Mouse (Mus musculus): ENCODE results near the gene Slc29a1. TPM values are rescaled to one million over a fixed set of nuclear protein-coding genes. Genes with fewer than 3 reads are reported as not detected.

Gene Slc29a1
- polyA plus RNA-seq, 2 experiments: 103 to 122 TPM

DNA sequence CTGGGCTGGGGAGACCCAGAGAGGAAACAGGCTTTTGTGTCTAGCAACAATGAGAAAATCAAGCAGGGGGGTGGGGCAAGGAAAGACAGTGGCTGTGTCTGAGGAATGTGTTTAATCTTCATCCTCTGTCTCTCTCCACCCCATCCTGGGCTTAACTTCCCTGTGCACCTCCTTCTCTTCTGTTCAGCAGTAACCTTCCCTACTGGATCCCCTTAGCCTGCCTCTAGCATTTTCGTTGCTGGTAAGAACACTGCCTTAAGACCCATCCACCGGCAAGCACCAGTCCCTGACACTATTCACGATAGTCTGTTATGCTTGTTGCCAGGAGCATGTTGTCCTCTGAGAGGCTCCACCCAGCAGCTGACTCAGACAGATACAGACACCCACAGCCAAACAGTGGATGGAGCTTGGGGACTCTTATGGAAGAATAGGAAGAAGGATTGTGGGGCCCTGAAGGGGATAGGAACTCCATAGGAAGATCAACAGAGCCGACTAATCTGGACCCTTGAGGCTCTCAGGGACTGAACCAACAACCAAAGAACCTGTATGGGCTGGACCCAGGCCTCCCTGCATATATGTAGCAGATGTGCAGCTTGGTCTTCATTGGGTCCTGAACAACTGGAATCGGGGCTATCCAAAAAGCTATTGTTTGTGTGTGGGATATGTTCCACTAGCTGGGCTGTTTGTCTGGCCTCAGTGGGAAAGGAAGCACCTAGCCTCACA lies 10.9 kb upstream of the Slc29a1 start:
- H3K4me3 ChIP-seq (replicated peaks; ENCODE audit: low read length): no peak overlapping the region
- WGBS: 45% methylated on average over 5 of the region's 5 CpGs
- no peaks in the 10 kb centered on the region for H3K4me1 ChIP-seq (ENCODE audit: control insufficient read depth, insufficient read depth, low read length)
- H3K9me3 ChIP-seq (ENCODE audit: control insufficient read depth, low read length): 0 out of 2 replicates have a peak, but pooled peaks cover 3% of the 10 kb centered on the region
- ATAC-seq (ENCODE audit: low FRiP score, low read depth): no peak
- H3K9ac ChIP-seq (ENCODE audit: low read depth, low read length, severe bottlenecking): no peak overlapping the region
- H3K4me2 ChIP-seq (replicated peaks; ENCODE audit: low read depth, low read length, severe bottlenecking): no peak overlapping the region
- no peak for DNase-seq (ENCODE audit: low spot score)
- no peak overlapping the region for H3K27ac ChIP-seq (replicated peaks; ENCODE audit: low read depth, low read length)
- no peaks in the 10 kb centered on the region for H3K27me3 ChIP-seq (ENCODE audit: control insufficient read depth, insufficient read depth, low read length)
- H3K36me3 ChIP-seq (ENCODE audit: control insufficient read depth, insufficient read depth, low read length): no peaks in the 10 kb centered on the region
- TF ChIP-seq POLR2A (IDR thresholded peaks at IDR 0.05; ENCODE audit: borderline replicate concordance, extremely low read depth, insufficient read depth, insufficient read length): no peak

DNA sequence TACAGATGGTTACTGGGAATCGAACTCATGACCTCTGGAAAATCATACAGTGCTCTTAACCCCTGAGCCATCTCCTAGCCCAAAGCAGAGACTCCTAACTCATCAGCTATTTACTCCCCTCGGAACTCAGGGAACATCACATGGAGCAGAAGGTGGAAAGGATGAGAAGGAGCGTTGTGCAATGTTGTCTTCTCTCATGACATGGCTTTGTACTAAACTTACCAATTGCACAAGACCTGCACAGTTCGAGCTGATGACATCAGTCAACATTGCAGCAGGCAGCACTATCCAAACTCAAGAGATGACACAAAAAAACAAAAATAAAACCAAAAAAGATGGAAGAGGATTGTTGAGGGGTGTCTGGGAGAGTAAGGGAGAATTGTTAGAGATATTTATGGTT lies 9.0 kb upstream of the Slc29a1 start:
- no peak for ATAC-seq (ENCODE audit: low FRiP score, low read depth)
- H3K36me3 ChIP-seq (ENCODE audit: control insufficient read depth, insufficient read depth, low read length): no peaks in the 10 kb centered on the region
- no peak overlapping the region for H3K27ac ChIP-seq (replicated peaks; ENCODE audit: low read depth, low read length)
- H3K9me3 ChIP-seq (ENCODE audit: control insufficient read depth, low read length): 0 out of 2 replicates have a peak, but pooled peaks cover 3% of the 10 kb centered on the region
- no peak overlapping the region for H3K4me3 ChIP-seq (replicated peaks; ENCODE audit: low read length)
- DNase-seq (ENCODE audit: low spot score): no peak
- no peaks in the 10 kb centered on the region for H3K4me1 ChIP-seq (ENCODE audit: control insufficient read depth, insufficient read depth, low read length)
- no peak overlapping the region for H3K4me2 ChIP-seq (replicated peaks; ENCODE audit: low read depth, low read length, severe bottlenecking)
- TF ChIP-seq POLR2A (IDR thresholded peaks at IDR 0.05; ENCODE audit: borderline replicate concordance, extremely low read depth, insufficient read depth, insufficient read length): no peak
- WGBS: 90% methylated on average over 4 of the region's 4 CpGs
- H3K27me3 ChIP-seq (ENCODE audit: control insufficient read depth, insufficient read depth, low read length): no peaks in the 10 kb centered on the region
- H3K9ac ChIP-seq (ENCODE audit: low read depth, low read length, severe bottlenecking): no peak overlapping the region

DNA sequence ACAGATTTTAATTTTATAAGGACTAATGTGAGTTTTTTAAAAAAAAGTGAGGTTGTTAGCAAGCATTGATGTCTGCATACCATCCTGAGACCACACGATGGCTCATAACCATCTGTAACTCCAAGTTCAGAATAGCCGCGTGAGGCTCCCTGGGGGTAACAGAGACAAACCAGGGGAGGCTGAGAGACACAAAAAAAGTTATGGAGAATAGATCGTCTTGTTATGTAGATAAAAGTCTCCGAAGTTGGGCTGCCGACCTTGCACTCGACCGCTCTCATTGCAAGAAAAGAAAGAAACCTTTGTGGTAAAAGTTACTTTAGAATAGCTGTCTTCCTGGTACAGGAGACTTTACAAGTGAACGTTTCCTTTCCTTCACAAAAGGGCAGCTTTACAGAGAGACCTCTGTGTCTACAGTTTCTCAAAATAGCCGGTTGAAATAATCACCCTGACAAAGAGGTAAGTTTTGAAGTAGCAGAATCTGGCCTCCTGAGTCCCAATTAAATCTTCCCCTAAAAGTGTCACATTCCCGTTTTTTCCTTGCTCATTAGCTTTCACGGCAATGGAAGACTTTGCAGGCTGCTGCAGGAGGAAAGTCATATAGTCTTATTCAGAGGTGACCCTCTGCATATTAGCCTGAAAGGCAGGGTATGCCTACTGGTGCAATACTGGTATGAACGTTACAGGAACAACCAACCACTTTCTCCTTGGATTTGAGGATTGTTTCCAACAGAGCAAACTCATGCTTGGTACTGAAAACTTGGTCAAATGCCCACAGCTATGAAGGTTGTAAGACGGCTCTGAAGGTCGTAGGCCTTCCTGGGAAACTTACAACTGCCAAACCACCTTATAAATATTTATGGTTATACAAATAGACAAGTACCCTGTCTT lies 7.8 kb upstream of the Slc29a1 start:
- ATAC-seq (ENCODE audit: low FRiP score, low read depth): no peak
- TF ChIP-seq POLR2A (IDR thresholded peaks at IDR 0.05; ENCODE audit: borderline replicate concordance, extremely low read depth, insufficient read depth, insufficient read length): no peak
- DNase-seq (ENCODE audit: low spot score): no peak
- H3K4me1 ChIP-seq (ENCODE audit: control insufficient read depth, insufficient read depth, low read length): no peaks in the 10 kb centered on the region
- H3K27me3 ChIP-seq (ENCODE audit: control insufficient read depth, insufficient read depth, low read length): no peaks in the 10 kb centered on the region
- H3K36me3 ChIP-seq (ENCODE audit: control insufficient read depth, insufficient read depth, low read length): no peaks in the 10 kb centered on the region
- no peak overlapping the region for H3K9ac ChIP-seq (ENCODE audit: low read depth, low read length, severe bottlenecking)
- H3K4me2 ChIP-seq (replicated peaks; ENCODE audit: low read depth, low read length, severe bottlenecking): no peak overlapping the region
- H3K9me3 ChIP-seq (ENCODE audit: control insufficient read depth, low read length): 0 out of 2 replicates have a peak, but pooled peaks cover 3% of the 10 kb centered on the region
- WGBS: 72% methylated on average over 15 of the region's 15 CpGs
- no peak overlapping the region for H3K27ac ChIP-seq (replicated peaks; ENCODE audit: low read depth, low read length)
- no peak overlapping the region for H3K4me3 ChIP-seq (replicated peaks; ENCODE audit: low read length)

DNA sequence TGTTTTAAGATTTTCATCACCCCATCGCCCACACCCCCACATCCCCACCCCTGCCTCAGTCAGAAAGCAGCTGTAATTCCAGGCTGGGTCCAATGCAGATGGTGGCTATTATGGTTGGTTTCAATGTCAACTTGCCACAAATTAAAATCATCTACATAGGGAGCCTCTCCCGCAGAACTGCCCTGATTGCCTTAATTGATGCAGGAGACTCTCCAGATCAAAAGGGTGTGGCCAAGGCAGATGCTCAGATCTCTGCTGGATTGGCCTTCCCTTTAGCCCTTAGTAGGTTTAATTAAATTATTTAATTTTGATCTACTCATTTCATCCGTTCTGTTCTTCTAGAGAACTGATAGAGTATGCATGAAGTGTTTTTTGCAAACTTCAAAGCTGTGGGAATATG lies 3.6 kb upstream of the Slc29a1 start:
- WGBS: 78% methylated on average over 3 of the region's 3 CpGs
- Histone ChIP-seq H3K36me3 (ENCODE audit: control insufficient read depth, insufficient read depth, low read length) (no peaks in the 10 kb centered on the region), H3K4me1 (ENCODE audit: control insufficient read depth, insufficient read depth, low read length) (no peaks in the 10 kb centered on the region), H3K9me3 (ENCODE audit: control insufficient read depth, low read length) (0 out of 2 replicates have a peak, but pooled peaks cover 3% of the 10 kb centered on the region), H3K27ac (replicated peaks; ENCODE audit: low read depth, low read length) (no peak overlapping the region), H3K9ac (ENCODE audit: low read depth, low read length, severe bottlenecking) (no peak overlapping the region), H3K4me3 (replicated peaks; ENCODE audit: low read length) (no peak overlapping the region), H3K4me2 (replicated peaks; ENCODE audit: low read depth, low read length, severe bottlenecking) (no peak overlapping the region), H3K27me3 (ENCODE audit: control insufficient read depth, insufficient read depth, low read length) (0 out of 2 replicates have a peak, but pooled peaks cover 18% of the 10 kb centered on the region)
- no peak for TF ChIP-seq POLR2A (IDR thresholded peaks at IDR 0.05; ENCODE audit: borderline replicate concordance, extremely low read depth, insufficient read depth, insufficient read length)
- DNase-seq (ENCODE audit: low spot score) (no peak), ATAC-seq (ENCODE audit: low FRiP score, low read depth) (no peak)

DNA sequence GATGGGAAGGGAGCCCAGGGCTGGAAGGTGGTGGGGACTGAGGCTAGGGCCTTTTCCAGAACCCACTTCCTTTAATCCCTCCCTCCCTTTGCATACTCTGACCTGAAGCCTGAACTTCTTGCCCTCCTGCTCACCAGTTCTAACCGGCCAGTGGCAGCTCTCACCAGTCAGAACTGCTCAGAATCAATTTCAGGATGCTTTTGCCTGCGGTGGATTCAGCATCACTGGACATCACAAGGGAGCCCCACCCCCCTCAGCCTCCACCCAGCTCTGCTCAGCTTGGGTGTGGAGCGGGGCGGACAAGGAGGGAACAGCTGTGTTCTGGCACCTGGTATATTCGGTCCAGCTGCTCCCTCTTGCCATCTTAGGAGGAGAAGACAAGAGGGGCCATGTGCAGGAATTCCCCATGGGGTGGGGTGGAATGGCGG lies 2.5 kb upstream of the Slc29a1 start, which contains the start of gene Mymx:
Gene Mymx, minus strand, starts transcription at position 226 of the 428 bp plus-strand sequence.
- Histone ChIP-seq H3K4me3 (replicated peaks; ENCODE audit: low read length) (0 out of 2 replicates have a peak within 1 kb of the TSS, but pooled peaks have one; percentile 4), H3K4me2 (replicated peaks; ENCODE audit: low read depth, low read length, severe bottlenecking) (no peak within 1 kb of the TSS), H3K27me3 (ENCODE audit: control insufficient read depth, insufficient read depth, low read length) (0 out of 2 replicates have a peak, but pooled peaks cover 18% of the 10 kb centered on the region), H3K9me3 (ENCODE audit: control insufficient read depth, low read length) (no peaks in the 10 kb centered on the region), H3K36me3 (ENCODE audit: control insufficient read depth, insufficient read depth, low read length) (no peaks in the 10 kb centered on the region), H3K9ac (ENCODE audit: low read depth, low read length, severe bottlenecking) (0 out of 2 replicates have a peak within 1 kb of the TSS, but pooled peaks have one; percentile 25), H3K4me1 (ENCODE audit: control insufficient read depth, insufficient read depth, low read length) (peaks cover 4% of the 10 kb centered on the region), H3K27ac (replicated peaks; ENCODE audit: low read depth, low read length) (no peak within 1 kb of the TSS; the same call in 1 of the 2 replicates)
- DNase-seq (ENCODE audit: low spot score) (no peak), ATAC-seq (ENCODE audit: low FRiP score, low read depth) (peak; percentile 57)
- WGBS: 26% methylated on average over 6 of the region's 6 CpGs
- no peak for TF ChIP-seq POLR2A (IDR thresholded peaks at IDR 0.05; ENCODE audit: borderline replicate concordance, extremely low read depth, insufficient read depth, insufficient read length)

All from limb, embryonic 14.5 days (tissue).